Mouse (Mus musculus) adipose tissue, adult 10 weeks (tissue): ENCODE results near the gene Rlim. TPM values are rescaled to one million over a fixed set of nuclear protein-coding genes. Genes with fewer than 3 reads are reported as not detected.

ENCODE experiments used
- polyA plus RNA-seq: library from polyadenylated mRNA; stranded (reverse); fragments of 350-450 nt; fragmentation: Illumina TruSeq; extraction: RNeasy Lipid Tissue Mini Kit (QIAGEN cat#74804); gene quantifications from one replicate; pipeline ENCODE4 v1.2.3, GENCODE M21; 2014; ENCODE audit warnings: low read depth, low replicate concordance

The Rlim gene
- polyA plus RNA-seq: 19.9 TPM

GRCm38 (mm10) chrX:103981169-103981689, at the start of gene Rlim:
Gene Rlim (minus strand): TSS chrX:103981284.

Other genes with a start within 250 kb of the Rlim start
- 41.0 TPM for gene Slc16a2, start 159.3 kb downstream of the Rlim start, polyA plus RNA-seq
- gene Nexmif, start 219.9 kb upstream of the Rlim start, polyA plus RNA-seq: 4.2 TPM